Mouse (Mus musculus): ENCODE data around the gene Prpsap1. TPM values are rescaled to one million over a fixed set of nuclear protein-coding genes. Genes with fewer than 3 reads are reported as not detected.

Prpsap1 gene
- total RNA-seq, 2 experiments from 2014 or later: 70.6 to 82.9 TPM

- DNase-seq (ENCODE audit: low spot score in 2 of 2): no peak
- intact Hi-C loops (cut with DNase I): no loop called here
Measured at GRCm38 (mm10) chr11:116422562-116422961, 71.4 kb downstream of the Prpsap1 start.

DNA sequence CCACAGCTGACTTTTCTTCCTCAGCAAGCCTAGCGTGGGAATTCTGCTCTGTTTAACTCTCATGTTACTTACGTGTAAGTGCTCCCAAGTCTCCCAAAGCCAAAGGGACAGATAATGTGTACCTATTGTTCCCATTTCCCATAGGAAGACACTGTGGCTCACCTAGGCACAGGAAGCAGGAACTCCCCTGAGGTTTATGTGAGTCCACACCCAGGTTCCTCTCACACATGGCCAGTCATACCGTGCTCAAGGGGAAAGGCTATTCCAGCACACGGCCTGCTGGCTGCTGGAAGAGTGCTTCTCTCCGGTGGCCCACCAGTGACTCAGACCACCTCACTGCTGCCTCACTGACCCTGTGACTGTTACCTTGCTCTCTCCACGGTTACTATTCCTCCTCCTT, 72.9 kb downstream of the Prpsap1 start:
- DNase-seq (ENCODE audit: low spot score in 2 of 2): no peak
- intact Hi-C loops (cut with DNase I): no loop called here

Other genes with a start within 250 kb of the Prpsap1 start
- 10 to 100 TPM; 52.0 to 56.4 TPM for gene Srp68, start 220.0 kb downstream of the Prpsap1 start, total RNA-seq (2021)
- under 1 TPM in 1 of 2 experiments, not detected in 1; 0.18 TPM for gene Galr2, start 213.3 kb downstream of the Prpsap1 start, total RNA-seq (2021)
- gene Exoc7, start 187.0 kb downstream of the Prpsap1 start, total RNA-seq (2021): 100 to 1,000 TPM in 1 of 2 experiments, 10 to 100 TPM in 1; 92.7 to 115 TPM
- 1 to 10 TPM; 4.2 to 5.5 TPM for gene Foxj1, start 158.8 kb downstream of the Prpsap1 start, total RNA-seq (2021)
- 100 to 1,000 TPM; 228 to 235 TPM for gene Rnf157, start 81.2 kb downstream of the Prpsap1 start, total RNA-seq (2021)
- 10 to 100 TPM; 30.1 to 32.0 TPM for gene Ubald2, start 60.1 kb downstream of the Prpsap1 start, total RNA-seq (2021)
- gene Qrich2, start 28.0 kb downstream of the Prpsap1 start, total RNA-seq (2021): not detected
- gene Sphk1, start 36.7 kb upstream of the Prpsap1 start, total RNA-seq (2021): 1 to 10 TPM; 4.7 to 5.9 TPM
- gene Ube2o, start 87.2 kb upstream of the Prpsap1 start, total RNA-seq (2021): 100 to 1,000 TPM; 134 to 139 TPM
- under 1 TPM; 0.34 to 0.35 TPM for gene Aanat, start 92.2 kb upstream of the Prpsap1 start, total RNA-seq (2021)
- 1 to 10 TPM; 1.5 to 1.9 TPM for gene Rhbdf2, start 132.8 kb upstream of the Prpsap1 start, total RNA-seq (2021)
- 1 to 10 TPM; 2.8 to 3.0 TPM for gene Prcd, start 159.3 kb upstream of the Prpsap1 start, total RNA-seq (2021)
- 10 to 100 TPM; 26.7 to 34.7 TPM for gene Cygb, start 160.1 kb upstream of the Prpsap1 start, total RNA-seq (2021)